Mouse (Mus musculus) frontal cortex, postnatal 10 days (tissue): ENCODE results near the gene Gfra4.

Experiments used
- DNase-seq, 2 experiments: peaks; one replicate each; pipeline ENCODE4 v3.0.0; 2022; ENCODE audit warnings: low spot score in 2 of 2, mixed read lengths in 1 of 2

Gfra4 gene

DNA sequence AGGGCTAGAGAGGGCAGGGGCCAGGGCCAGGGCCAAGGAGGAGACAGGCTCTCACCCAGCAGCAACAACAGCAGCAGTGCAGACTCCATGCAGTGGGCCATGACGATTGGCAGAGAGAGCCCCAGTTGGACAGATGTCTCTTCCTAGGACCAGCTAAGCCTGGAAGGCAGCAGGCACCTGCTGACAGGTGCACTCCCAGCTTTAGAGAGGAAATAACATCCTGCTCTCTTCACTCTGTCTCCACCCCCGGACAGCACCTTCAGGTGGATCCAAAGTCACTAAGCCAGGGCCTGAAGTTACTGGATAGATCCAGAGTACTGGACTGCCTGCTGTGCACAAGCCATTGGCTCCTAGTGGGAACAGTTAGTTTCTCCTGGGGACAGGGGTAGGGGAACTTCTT is at the start of gene Gfra4:
TSS of gene Gfra4 (minus strand) at position 101 of the 400 bp plus-strand sequence.
- DNase-seq, result no peak

DNA sequence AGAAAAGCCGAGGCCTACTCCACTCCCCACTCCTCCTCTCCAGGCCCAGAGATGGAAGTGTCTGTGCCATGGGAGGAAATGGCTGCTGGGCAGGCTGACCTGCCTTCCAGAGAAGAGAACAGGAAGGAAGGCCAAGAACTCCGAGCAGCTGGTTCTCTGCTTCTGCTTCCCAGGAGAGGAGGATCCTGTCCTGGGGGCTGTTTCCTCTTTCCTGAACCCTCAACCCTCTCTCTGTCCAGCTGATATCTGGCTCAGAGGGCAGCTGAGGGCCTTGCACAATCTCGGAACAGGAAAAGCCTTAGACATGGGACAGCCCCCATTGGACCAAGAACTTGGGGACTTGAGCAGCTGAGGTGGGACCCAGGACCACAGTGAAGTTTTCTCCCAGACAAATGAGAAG is 48.0 kb upstream of the Gfra4 start:
- DNase-seq, result no peak

DNA sequence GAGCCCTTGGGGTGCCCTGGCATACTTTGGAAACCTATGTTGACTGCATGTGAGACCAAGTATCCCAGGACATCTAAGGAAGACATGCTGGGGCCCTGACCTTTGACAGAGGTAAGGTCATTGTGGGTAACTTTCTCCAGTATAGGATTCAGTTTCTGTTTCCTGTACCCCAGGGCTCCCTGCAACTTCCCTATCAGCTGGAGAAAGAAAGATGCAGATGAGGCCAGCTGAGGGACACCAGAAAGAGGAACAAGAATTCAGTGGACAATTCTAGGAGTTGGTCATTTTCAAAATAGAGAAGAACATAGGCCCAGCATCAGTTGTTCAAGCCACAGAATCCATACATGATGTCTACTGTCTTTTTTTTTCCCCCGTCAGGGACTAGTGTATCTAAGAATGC is 46.7 kb upstream of the Gfra4 start:
- DNase-seq, result no peak

DNA sequence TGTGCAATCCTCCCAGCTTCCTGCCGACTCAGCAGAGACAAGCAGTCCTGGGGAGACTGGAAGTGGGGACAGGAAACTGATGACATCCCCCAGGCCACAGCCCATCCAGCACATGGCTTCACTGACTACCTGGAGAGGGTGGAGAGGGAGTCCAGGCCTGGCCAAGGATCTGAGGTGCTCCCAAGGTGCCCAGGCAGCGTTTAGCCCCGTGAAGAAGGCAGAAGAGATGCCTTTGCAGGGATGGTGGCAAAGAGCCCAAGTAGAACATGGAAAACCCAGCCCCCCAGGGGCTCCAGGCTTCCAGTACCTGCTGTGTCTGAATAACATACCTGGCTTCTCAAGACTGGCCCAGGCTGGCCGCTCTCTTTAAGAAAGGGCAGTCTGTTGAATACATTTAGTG is 45.7 kb upstream of the Gfra4 start:
- no peak for DNase-seq

DNA sequence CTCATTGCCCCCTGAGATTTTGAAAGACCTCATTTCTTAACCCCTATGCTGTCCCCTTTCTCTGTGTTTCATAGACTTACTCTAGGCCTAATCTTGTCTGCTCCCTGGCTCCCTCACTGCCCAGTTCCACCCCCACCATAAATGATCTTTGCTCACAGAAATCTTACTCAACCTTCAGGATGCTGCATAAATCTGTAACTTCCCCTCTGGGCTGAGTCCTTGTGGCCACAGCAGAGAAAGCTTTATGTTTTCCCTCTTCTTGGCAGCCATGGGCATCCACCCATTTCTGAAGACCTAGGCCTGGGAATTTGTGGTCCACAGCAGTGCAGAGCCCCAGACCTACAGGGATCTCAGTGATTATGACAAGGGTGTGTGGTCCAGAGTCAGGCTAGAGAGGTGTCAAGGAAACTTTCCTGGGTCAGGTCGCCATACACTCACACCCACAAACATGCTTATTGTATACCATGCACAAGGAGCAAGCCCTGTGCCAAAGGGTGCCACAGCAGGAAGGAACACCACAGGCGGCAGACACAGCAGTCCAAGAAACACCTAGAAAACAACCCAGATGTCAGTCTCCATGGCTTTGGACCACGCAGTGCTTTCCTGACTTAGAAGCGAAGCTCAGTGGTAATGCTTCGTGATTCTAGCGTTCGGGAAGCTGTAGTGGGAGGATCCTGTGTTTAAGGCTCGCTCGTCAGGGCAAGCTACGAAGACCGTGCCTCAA is 43.9 kb upstream of the Gfra4 start, which contains the start of gene Siglec1:
TSS of gene Siglec1 (minus strand) at position 99 of the 724 bp plus-strand sequence.
- DNase-seq, result no peak

DNA sequence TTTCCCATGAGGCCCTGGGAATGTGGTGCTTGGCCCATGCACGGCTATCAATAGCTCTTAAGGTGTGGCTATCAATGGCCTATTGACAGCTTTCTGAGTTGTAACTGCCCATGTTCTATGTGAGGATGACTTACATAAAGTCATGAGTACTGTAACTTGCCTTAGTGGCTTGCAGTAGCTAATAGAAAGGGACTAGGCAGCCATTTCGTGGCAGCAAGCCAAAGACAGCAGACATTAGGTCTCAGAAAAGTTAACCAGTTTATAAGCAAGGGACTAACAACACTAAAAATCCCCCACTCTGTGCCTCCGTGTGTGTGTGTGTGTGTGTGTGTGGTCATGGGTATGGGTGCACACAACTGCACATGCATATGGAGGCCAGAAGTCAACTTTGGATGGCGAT is 41.3 kb upstream of the Gfra4 start:
- no peak for DNase-seq

DNA sequence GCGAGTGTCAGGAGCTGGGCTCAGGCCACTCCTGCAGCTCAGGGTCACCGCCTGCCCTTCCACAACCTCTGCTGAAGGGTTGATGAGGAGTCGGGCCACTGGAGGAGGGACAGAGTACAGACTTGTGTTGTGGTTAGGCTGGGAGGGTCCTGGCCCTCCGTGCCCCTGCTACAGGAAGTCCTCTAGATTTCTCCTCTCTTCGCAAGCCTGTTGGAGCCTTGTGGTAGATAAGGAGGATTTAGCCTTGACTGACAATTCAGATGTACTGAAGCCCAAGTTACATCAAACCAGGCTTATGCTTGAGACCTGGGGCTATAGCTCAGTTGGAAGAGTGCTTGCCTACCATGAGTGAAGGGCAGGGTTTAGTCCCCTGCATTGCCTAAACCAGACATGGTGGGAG is 37.6 kb upstream of the Gfra4 start:
- no peak for DNase-seq

DNA sequence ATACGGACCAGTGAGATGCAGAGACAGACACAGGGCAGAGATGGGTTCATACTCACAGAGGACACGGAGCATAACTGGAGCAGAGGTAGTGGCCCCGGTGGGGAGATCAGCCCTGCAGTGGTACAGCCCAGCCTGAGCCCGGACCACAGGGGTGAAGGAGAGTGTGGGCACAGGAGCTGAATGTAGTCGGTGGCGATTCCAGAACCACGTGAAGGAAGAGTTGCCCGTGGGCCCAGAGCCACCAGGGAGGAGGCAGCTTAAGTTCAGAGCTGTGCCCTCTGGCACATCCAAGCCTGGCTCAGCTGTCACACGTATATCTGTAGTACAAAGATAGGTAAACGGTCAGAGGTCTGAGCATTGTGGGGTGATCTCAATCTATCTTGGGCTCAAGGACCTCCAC is 29.6 kb upstream of the Gfra4 start:
- no peak for DNase-seq

DNA sequence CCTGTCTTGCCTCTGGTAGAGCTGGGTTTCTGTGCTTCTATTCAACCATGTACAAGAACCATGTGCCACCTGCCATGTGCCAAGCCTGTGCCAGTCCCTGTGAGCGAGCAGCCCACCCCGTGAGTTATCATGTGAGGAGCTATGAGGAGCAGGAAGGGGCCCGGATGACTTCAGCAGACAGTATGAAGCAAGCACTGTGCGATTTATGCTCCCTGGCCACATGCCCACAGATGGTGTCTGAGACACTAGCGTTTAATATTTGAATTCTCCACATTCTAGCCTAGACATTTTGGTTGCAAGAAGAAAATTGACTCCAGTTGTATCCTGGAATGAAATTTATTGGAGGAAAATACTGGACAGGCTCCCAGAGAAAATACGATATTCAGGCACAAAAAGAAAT is 24.6 kb upstream of the Gfra4 start:
- DNase-seq, result no peak

DNA sequence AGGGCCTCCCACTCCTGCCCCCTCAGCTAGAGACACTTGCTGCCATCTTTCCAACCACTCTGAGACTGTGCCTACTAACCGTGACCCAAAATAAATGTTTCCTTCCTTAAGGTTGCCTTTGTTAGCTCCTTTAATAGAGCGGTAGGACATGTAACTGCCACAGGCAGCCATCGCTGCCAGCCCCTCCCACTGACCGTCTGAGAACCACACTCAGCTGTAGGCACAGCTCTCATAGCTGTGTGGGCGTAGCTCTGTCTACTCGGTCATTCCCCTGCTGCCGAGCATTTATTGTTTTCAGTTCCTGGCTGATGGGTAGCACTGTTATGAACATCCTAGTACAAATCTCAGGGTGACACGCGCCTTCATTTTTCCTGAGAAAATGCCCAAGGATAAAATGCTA is 23.5 kb upstream of the Gfra4 start:
- no peak for DNase-seq

DNA sequence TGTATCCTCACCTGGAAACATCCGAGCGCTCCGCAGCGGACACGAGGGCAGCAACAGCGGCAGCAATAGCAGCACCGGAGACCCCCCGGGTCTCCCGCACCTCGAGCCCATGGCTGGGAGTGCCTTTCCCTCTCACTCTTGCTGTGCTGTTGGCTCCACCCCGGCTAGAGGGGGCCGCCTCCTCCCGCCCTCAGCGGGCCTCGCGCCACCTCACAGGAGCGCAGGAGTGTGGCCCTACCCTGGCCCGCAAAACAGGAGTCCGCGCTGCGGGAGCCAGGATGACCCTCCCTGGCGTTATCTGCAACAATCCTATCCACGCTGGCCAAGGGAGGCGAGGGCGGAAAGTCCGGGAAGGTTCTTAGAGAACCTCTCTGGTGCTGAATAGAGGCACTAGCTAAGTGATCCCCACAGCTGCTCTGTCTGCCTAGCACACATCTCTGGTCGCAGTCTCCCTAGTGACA is 20.5 kb upstream of the Gfra4 start, which contains the start of gene Adam33:
TSS of gene Adam33 (minus strand) at position 411 of the 461 bp plus-strand sequence.
- no peak for DNase-seq

DNA sequence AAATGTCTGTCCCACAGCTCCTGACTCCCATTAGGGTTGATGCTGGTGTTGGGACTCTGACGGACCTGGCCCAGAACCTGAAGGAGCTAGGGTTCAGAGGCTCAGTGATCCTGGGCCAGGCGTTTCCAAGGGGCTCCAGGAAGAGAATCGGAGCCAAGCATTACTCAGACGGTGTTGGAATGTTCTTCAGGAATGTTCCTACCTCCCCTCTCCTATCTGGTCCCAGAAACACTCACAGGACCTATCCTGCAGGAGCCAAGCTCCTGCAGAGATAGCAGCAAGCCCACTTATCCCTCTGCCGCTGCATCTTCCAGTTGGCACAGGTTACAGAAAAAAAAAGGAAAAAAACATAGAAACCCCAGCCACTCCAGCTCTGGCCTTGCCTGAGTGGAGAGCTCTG is 18.7 kb upstream of the Gfra4 start:
- DNase-seq, result no peak

DNA sequence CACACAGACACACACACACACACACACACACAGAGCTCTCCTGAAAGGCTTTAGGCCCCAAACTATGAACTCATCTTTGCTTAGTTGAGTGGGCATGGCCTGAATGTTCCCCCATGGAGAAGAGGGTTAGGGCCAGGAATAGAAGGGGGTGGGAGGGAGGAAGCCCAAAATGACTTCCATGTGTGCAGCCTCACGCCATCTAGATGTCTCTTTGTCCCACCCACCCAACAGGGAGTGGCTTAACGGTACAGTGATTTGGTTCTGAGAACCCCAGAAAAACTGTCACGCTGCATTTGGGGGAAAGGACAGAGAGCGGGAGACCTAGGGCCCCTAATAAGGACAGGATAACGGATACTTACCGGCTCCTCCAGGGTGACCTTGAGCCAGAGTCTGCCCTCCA is 17.9 kb upstream of the Gfra4 start:
- DNase-seq, result no peak

DNA sequence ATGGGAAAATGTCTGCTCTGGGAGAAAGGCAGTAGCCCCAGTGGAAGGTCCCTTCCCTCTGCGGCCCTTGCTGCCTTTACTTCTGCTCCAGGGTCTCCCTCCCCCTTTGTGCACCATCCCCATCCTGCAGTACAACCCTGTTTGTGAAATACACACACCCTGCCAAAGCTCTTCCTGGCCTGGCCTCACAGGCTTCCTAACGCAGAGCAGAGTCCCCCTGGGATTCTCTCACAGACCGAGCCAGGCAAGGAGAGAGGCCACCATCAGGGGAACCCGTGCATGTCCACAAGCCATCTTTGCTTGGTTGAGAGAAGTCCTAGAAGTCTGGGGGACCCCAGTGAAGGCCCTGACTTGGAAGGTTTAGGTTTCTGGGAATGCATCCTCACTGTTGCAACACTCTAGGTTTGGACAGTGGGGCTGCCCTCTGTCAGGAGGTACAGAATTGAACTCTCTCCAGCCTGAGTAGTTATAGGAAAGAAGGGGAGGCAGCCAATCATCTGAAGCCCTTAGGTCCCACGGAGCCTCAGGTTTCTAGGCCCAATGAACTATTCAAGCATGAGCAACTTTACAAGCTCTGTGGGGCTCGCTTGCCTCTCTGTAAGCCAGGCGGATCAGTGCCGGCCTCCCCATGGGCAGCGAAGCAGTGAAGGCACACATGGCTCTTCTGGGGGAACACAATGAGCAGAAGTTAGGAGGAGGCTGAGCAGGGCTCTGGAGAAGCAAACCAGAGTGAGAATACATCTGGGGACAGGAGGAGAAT is 17.1 kb upstream of the Gfra4 start:
- no peak for DNase-seq

DNA sequence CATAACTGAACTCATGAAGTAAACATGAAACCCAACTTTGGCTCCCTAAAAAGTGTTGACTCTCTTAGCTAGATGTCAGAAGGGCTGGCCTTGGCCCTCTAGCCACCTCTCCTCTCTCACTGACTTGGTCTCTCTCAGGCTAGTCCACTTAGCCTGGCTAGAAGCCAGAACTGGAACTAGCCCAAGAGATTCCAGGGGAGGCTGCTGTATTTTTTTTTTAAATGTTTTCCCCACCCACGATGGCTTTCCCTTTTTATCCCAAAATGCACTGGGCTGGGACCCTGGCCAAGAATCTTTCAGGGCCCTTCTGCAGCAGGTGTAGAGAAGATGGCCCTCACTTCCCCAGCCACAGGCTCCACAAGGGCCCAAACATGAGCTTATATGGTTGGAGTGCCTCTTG is 16.5 kb upstream of the Gfra4 start:
- DNase-seq, result no peak

DNA sequence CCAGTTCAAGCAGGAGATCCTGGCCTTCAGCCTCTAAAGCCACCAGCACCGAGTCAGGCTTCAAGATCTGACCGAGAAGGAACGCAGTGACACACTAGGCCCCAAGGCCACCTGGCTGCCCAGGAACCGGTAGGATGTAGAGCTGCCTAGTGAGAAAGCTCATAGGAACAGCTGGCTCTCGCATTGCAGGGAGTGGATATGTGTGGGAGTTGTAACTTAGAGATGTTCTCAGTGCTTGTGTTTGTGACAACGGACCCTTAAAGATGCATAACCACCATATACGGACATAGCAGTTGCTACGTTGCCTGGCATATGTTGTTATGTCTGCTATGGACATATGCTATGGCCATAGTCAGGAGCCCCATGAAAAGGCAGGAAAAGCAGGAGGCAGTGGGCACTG is 15.8 kb upstream of the Gfra4 start:
- no peak for DNase-seq

DNA sequence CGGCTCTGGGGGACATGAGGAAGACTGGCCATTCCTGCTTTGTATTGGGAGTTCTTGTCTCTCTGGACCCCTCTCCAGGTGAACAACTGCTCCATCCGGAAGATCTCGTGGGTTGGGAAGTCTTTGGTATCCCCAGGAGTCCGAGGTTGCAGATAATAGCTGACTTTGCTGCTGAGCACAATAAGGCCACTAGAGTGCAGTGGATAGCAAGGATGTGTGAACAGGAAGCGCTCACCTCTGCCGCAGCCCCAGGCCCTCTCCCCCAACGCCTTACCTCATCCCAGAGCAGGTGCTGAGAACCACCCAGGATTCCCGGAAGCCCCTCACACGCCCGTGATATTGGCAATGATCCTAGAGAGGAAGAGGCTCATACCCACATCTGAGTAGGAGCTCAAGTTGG is 13.3 kb upstream of the Gfra4 start:
- DNase-seq, result no peak

DNA sequence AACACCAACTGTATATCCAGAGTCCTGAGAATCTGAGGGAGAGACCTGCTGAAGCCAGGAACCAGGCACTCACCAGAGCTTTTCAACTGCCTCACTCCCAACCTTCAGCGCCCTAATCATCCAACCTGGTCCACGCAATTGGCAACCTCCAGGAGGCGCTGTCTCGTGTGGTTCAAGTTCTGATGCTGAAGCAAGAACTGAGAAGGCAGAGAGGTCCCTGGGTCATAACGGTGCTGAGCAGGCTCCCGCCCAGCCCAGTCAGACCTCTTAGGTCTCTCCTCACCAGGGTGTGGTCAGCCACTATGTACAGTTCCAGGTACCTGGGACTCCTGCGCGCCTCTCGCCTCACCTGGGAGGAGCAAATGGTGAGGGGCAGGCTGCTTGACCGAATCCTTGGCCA is 12.7 kb upstream of the Gfra4 start:
- DNase-seq, result no peak

DNA sequence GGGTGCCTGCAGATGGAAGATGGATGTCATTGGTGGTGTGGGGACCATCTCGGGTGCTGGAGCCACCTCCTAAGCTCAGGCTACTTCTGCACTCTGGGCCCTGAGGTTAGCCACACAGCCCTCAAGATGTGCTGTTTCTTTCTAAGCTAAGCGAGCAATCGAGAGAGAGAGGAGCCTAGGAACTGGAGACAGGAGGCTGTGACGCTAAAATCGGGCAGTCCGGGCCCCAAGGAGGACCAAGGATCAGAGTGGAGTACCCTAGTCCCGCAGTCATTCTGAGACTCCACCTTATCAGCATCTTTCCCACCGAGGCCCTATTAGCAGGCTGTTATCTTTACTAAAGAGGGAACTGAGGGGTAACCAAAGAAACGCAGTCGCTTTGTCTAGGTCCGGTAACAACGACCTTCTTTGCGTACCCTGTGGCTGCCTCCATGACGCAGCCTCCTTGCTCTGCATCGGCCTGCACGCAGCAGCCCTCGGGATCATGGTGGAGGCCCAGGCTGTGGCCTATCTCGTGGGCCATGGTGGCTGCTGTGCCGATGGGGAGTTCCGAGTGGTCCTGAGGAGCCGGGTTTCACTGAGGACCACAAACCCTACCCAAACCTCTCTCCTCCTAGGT is 11.9 kb upstream of the Gfra4 start:
- no peak for DNase-seq

DNA sequence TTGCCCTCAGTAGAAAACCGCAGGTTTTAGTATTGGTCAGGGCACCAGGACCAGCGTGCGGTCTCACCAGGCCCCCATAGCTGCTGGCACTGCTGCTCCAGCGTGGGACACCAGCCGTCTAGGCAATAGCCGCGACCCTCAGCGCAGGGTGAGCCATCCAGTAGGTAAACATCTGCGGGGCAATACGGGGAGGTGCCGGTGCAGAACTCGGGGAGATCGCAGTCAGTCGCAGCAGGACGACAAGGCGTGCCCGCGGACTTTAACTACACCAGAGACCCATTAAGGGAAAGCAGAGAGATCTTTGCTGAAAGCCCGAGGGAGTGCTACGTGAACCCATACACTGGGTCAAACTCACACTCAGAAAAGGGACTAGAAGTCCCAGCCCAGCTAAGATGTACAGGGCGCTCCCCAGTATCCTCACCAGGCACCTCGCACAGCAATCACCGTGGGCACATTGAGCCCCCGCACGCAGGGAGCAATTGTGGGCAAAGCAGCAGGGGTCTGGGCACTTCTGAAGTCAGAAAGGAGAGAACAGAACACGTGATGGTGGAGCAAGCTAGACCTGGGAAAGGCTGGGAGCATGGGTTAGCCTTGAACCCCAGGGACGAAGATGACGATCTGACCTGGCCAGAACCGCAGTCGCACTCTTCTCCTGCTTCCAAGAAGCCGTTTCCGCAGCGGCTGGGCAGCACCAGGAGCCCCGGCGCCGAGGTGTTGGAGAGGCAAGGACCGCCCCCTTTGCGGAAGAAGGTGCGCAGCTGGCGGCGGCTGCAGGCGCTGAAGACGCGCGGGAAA is 11.2 kb upstream of the Gfra4 start:
- no peak for DNase-seq

DNA sequence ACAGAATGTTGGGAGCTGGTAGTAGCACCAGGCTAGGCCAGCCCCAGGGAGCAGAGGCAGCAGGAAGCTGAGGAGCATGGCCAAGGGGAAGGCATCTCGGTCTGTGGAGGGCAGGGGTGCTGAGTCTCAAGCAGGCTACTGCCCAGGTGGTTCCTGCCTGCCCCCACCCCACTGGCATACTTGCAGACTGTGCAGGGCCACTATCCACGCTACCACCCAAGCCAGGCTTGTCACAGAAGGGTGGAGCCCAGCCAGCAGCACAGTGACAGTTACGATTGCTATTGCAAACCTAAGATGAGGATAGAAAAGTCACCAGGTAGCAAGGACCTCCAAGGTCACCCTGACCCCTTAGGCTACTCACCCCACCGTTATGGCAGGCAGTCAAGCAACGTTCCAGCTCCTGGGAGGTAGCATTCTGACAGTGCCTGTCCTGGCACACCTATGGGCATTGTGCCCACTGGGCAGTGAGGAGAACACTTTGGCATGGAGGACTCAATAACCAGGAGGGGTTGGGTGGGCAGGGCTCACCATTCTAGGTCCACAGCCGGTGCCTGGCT is 10.1 kb upstream of the Gfra4 start:
- no peak for DNase-seq

DNA sequence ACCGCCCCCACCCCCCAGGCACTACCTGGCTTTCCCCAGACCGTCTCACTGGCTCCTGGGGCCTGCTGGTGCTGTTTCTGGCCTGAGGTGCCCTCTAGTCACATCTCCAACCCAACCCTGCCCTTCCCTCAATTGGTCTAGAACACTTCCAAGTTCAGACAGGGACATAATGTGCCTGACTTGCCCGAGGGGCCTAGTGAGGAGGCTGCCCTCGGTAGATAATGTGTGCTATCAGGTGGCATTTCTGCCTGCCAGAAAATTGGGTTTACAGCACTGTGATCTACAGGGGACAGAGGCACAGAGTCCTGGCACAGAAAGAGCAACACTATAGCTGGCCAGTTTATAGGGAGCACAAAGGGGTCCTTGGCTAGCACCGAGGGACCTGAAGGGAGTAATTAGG is 9.2 kb upstream of the Gfra4 start:
- DNase-seq, result no peak
